ENCODE assay signal across 25 mouse cellular contexts in the genomic region with DNA sequence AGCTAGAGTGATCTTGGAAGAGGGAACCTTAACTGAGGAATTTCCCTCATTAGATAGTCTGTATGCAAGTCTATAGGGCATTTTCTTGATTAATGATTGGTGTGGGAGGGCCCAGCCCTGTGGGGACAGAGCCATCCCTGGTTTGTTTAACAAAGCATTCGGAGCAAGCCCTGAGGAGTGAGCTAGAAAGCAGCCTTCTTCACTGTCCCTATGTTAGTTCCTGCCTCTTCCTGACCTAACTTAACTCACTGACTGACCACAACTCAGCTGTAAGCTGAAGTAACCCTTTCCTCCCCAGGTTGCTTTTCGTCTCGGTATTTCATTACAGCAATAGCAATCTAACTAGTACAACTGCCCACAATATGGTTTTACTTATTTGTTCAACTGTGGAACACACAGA. TPM values are rescaled to one million over a fixed set of nuclear protein-coding genes. Genes with fewer than 3 reads are reported as not detected.
A peak's percentile ranks its signal among the peaks of the same experiment; 100 is the strongest.
DNase-seq lines count a peak whose midpoint lies in the region; ATAC-seq and TF ChIP-seq lines count a peak whose summit lies in the region.
"Had no signal": no experiment of that assay in that cellular context is flagged by ENCODE, and none has a peak within 500 bp of the region (broad histone marks: within the 10 kb centered on the region; RNA-seq: fewer than 3 reads in every experiment).

No protein-coding gene starts in this region.

- H3K4me2 ChIP-seq in heart, embryonic 16.5 days (ENCODE audit: low read depth, low read length) = no peak overlapping the region
- H3K4me2 ChIP-seq in midbrain, embryonic 11.5 days = no peak overlapping the region
- no peak overlapping the region for H3K4me2 ChIP-seq in midbrain, postnatal 0 days (ENCODE audit: low read depth, low read length, poor library complexity, severe bottlenecking)
- H3K4me2 ChIP-seq: forebrain, embryonic 15.5 days; limb, embryonic 15.5 days; liver, embryonic 15.5 days; midbrain, embryonic 15.5 days had no signal

- peak; percentile 9 for DNase-seq in embryo, embryonic 10 days (ENCODE audit: low spot score)
- DNase-seq in embryo, embryonic 9.5 days (ENCODE audit: extremely low spot score) = no peak
- no peak for DNase-seq in heart, adult 18-20 months
- DNase-seq in midbrain, embryonic 11.5 days (ENCODE audit: low spot score, missing footprints) = peak; percentile 56
- no peak for DNase-seq in midbrain, postnatal 0 days (ENCODE audit: low spot score)
- DNase-seq in right cerebral cortex, postnatal 25 days = no peak
- DNase-seq: cerebellum, adult 18-20 months; cerebellum, postnatal 25 days; gastrocnemius, postnatal 14 days; kidney, adult 8-10 months; retina, postnatal 1 day; right cerebral cortex, postnatal 4 days had no signal

- no peak overlapping the region for H3K4me3 ChIP-seq in heart, embryonic 16.5 days (ENCODE audit: low read length)
- no peak overlapping the region for H3K4me3 ChIP-seq in midbrain, embryonic 11.5 days (ENCODE audit: low read depth, low read length)
- H3K4me3 ChIP-seq in midbrain, postnatal 0 days (ENCODE audit: low read depth, low read length) = no peak overlapping the region
- H3K4me3 ChIP-seq: forebrain, embryonic 15.5 days; heart, embryonic 10.5 days; hindbrain, embryonic 10.5 days; limb, embryonic 15.5 days; liver, embryonic 15.5 days; megakaryocyte, embryonic 14.5 days; midbrain, embryonic 15.5 days had no signal

- H3K27me3 ChIP-seq in heart, embryonic 16.5 days (ENCODE audit: control insufficient read depth, insufficient read depth, low read length) = no peaks in the 10 kb centered on the region
- H3K27me3 ChIP-seq in midbrain, embryonic 11.5 days (ENCODE audit: control insufficient read depth, insufficient read depth, low read length) = no peaks in the 10 kb centered on the region
- no peaks in the 10 kb centered on the region for H3K27me3 ChIP-seq in midbrain, postnatal 0 days (ENCODE audit: insufficient read depth, low read length)
- H3K27me3 ChIP-seq: forebrain, embryonic 15.5 days; limb, embryonic 15.5 days; liver, embryonic 15.5 days; midbrain, embryonic 15.5 days had no signal

- no peaks in the 10 kb centered on the region for H3K36me3 ChIP-seq in heart, embryonic 16.5 days (ENCODE audit: control insufficient read depth, insufficient read depth)
- no peaks in the 10 kb centered on the region for H3K36me3 ChIP-seq in midbrain, embryonic 11.5 days (ENCODE audit: control insufficient read depth, insufficient read depth, low read length)
- no peaks in the 10 kb centered on the region for H3K36me3 ChIP-seq in midbrain, postnatal 0 days (ENCODE audit: insufficient read depth, low read length)
- H3K36me3 ChIP-seq: forebrain, embryonic 15.5 days; G1E; heart, embryonic 10.5 days; hindbrain, embryonic 10.5 days; limb, embryonic 15.5 days; liver, embryonic 15.5 days; midbrain, embryonic 15.5 days had no signal

- TF ChIP-seq CTCF in midbrain, postnatal 0 days (IDR thresholded peaks at IDR 0.05) = no peak

- H3K9me3 ChIP-seq in heart, embryonic 16.5 days (replicated peaks; ENCODE audit: control insufficient read depth, low read length) = no peaks in the 10 kb centered on the region
- H3K9me3 ChIP-seq in midbrain, embryonic 11.5 days (ENCODE audit: control insufficient read depth, low read length) = no peaks in the 10 kb centered on the region
- H3K9me3 ChIP-seq in midbrain, postnatal 0 days (ENCODE audit: low read length) = no peaks in the 10 kb centered on the region
- H3K9me3 ChIP-seq: forebrain, embryonic 15.5 days; G1E; heart, embryonic 10.5 days; hindbrain, embryonic 10.5 days; limb, embryonic 15.5 days; liver, embryonic 15.5 days; megakaryocyte, embryonic 14.5 days; midbrain, embryonic 15.5 days had no signal

- peak overlapping the region; percentile 26; the same call in 1 of the 2 replicates for H3K27ac ChIP-seq in heart, embryonic 16.5 days (ENCODE audit: low read length)
- H3K27ac ChIP-seq in midbrain, embryonic 11.5 days (ENCODE audit: low read depth, low read length) = no peak overlapping the region
- no peak overlapping the region for H3K27ac ChIP-seq in midbrain, postnatal 0 days (ENCODE audit: low read depth, low read length)
- H3K27ac ChIP-seq: forebrain, embryonic 15.5 days; heart, embryonic 10.5 days; hindbrain, embryonic 10.5 days; limb, embryonic 15.5 days; liver, embryonic 15.5 days; midbrain, embryonic 15.5 days; stomach, postnatal 0 days had no signal

- no peak for ATAC-seq in heart, embryonic 16.5 days (replicated peaks; ENCODE audit: extremely low read depth, insufficient read depth, low FRiP score)
- ATAC-seq in midbrain, embryonic 11.5 days (ENCODE audit: low FRiP score) = no peak
- no peak for ATAC-seq in midbrain, postnatal 0 days (ENCODE audit: low FRiP score)
- ATAC-seq in activated CD4-positive, CD25-positive, alpha-beta regulatory T cell, adult 4 months = no peak
- ATAC-seq: CD4-positive, CD25-positive, alpha-beta regulatory T cell, adult 4 months; forebrain, embryonic 15.5 days; lung, postnatal 0 days; midbrain, embryonic 15.5 days had no signal

- H3K4me1 ChIP-seq in heart, embryonic 16.5 days (ENCODE audit: control insufficient read depth, insufficient read depth, low read length) = no peaks in the 10 kb centered on the region
- H3K4me1 ChIP-seq in midbrain, embryonic 11.5 days (ENCODE audit: control insufficient read depth, insufficient read depth, low read length) = no peaks in the 10 kb centered on the region
- H3K4me1 ChIP-seq in midbrain, postnatal 0 days (ENCODE audit: insufficient read depth, low read length) = no peaks in the 10 kb centered on the region
- H3K4me1 ChIP-seq: forebrain, embryonic 15.5 days; limb, embryonic 15.5 days; liver, embryonic 15.5 days; megakaryocyte, embryonic 14.5 days; midbrain, embryonic 15.5 days had no signal

- H3K9ac ChIP-seq in heart, embryonic 16.5 days (ENCODE audit: low read length) = no peak overlapping the region
- H3K9ac ChIP-seq in midbrain, embryonic 11.5 days (ENCODE audit: low read length) = no peak overlapping the region
- H3K9ac ChIP-seq in midbrain, postnatal 0 days (replicated peaks; ENCODE audit: low read length, poor library complexity, severe bottlenecking) = no peak overlapping the region
- H3K9ac ChIP-seq: forebrain, embryonic 15.5 days; limb, embryonic 15.5 days; liver, embryonic 15.5 days; midbrain, embryonic 15.5 days had no signal

- 44% methylated on average over 3 of the region's 3 CpGs for WGBS in heart, embryonic 16.5 days
- WGBS in midbrain, embryonic 11.5 days = 41% methylated on average over 3 of the region's 3 CpGs
- 66% methylated on average over 3 of the region's 3 CpGs for WGBS in midbrain, postnatal 0 days

RNA-seq across cellular contexts. Expression of gene Dnah6, which starts 39.0 kb away (rescaled TPM):
- polyA plus RNA-seq in heart, embryonic 16.5 days (2015; fragmentation: Nextera tagmentation; extraction: Ambion mirVana) = 0.12 and 0.20 TPM in 2 replicates
- under 1 TPM; 0.05 to 0.51 TPM for total RNA-seq in heart, adult 18-20 months (2021)
- 0.04 and 0.05 TPM in 2 replicates for polyA plus RNA-seq in midbrain, embryonic 11.5 days (2014; fragmentation: Nextera tagmentation; extraction: Ambion mirVana)
- total RNA-seq in midbrain, postnatal 0 days (2014; rRNA removed) = 2.0 and 2.2 TPM in 2 replicates
- 0.18 and 0.22 TPM in 2 replicates for polyA plus RNA-seq in midbrain, postnatal 0 days (2015; fragmentation: Nextera tagmentation; extraction: Ambion mirVana)
- under 1 TPM in 1 of 2 experiments, not detected in 1; 0.13 TPM for polyA plus RNA-seq in activated CD4-positive, CD25-positive, alpha-beta regulatory T cell, adult 4 months (2017; shearing (Covaris generic))
- polyA plus RNA-seq: CD4-positive, CD25-positive, alpha-beta regulatory T cell, adult 4 months had no signal

Comparison
In these comparisons a context has a peak if more than half of its experiments do, and no peak if none do; other contexts are left out.
1. DNase-seq: peak in embryo, embryonic 10 days (single experiment) and midbrain, embryonic 11.5 days (single experiment); none in embryo, embryonic 9.5 days (single experiment), heart, adult 18-20 months (0 of 2), midbrain, postnatal 0 days (single experiment) and right cerebral cortex, postnatal 25 days (single experiment).